Mouse (Mus musculus) spleen, adult 2 months (tissue): ENCODE results near the gene Morc2b. TPM values are rescaled to one million over a fixed set of nuclear protein-coding genes. Genes with fewer than 3 reads are reported as not detected.
"Not testable (repeated sequence)": the region's sequence is repeated elsewhere in the genome, so short reads cannot be mapped to it uniquely, and the experiment has no call there.

Experiments
- DNase-seq, 2 experiments: peaks; one replicate each; pipeline versions ENCODE4 v3.0.0 to v3.0.0-alpha.2; 2012 to 2021; ENCODE audit warnings: low spot score in 2 of 2, low read depth in 1 of 2
- H3K27ac ChIP-seq: fragments of 200-500 bp; 2 replicates; pipeline ENCODE4 v1.5.1; 2012; ENCODE audit warnings: low read length, inconsistent platforms; ENCODE audit not compliant: insufficient read depth
- H3K27me3 ChIP-seq: fragments of 200-500 bp; 2 replicates; pipeline ENCODE4 v1.6.1; 2012; ENCODE audit warnings: mild to moderate bottlenecking, moderate library complexity, low read length, inconsistent platforms; ENCODE audit not compliant: control insufficient read depth, insufficient read depth
- H3K36me3 ChIP-seq: fragments of 200-500 bp; 2 replicates; pipeline ENCODE4 v1.6.1; 2012; ENCODE audit warnings: mild to moderate bottlenecking, low read length, inconsistent platforms; ENCODE audit not compliant: control insufficient read depth, insufficient read depth
- H3K4me1 ChIP-seq: fragments of 200-500 bp; 2 replicates; pipeline ENCODE4 v1.6.1; 2011; ENCODE audit warnings: inconsistent platforms; ENCODE audit not compliant: control insufficient read depth, insufficient read depth, insufficient read length
- H3K4me3 ChIP-seq: fragments of 200-500 bp; 2 replicates; pipeline ENCODE4 v1.5.1; 2011; ENCODE audit warnings: mild to moderate bottlenecking, inconsistent platforms; ENCODE audit not compliant: insufficient read depth, insufficient read length; ENCODE audit errors: extremely low read depth
- CTCF ChIP-seq: fragments of 200-500 bp; IDR thresholded peaks from 2 replicates; pipeline ENCODE4 v1.5.1; 2011; ENCODE audit warnings: mild to moderate bottlenecking, inconsistent platforms; ENCODE audit not compliant: insufficient read depth, insufficient read length, insufficient replicate concordance; ENCODE audit errors: extremely low read depth
- POLR2A ChIP-seq: fragments of 200-500 bp; IDR thresholded peaks from 2 replicates; pipeline ENCODE4 v1.6.1; 2011; ENCODE audit warnings: low read depth, low read length, inconsistent platforms
- WGBS: fragments of 180-500 bp; shearing (Covaris S2); methylation state at CpG from one replicate; pipeline ENCODE4 v1.1.7; 2018; 5-methylcytosine and 5-hydroxymethylcytosine counted together
- polyA plus RNA-seq: library from polyadenylated mRNA; depleted of rRNA; stranded (reverse); fragments of >200 nt; gene quantifications from 2 replicates; pipeline ENCODE4 v1.2.3, GENCODE M21; 2012; rRNA removed

Gene Morc2b
- polyA plus RNA-seq = not detected in 2 replicates

- Histone ChIP-seq H3K27ac (no peak within 1 kb of the TSS), H3K4me1 (no peaks in the 10 kb centered on the region), H3K27me3 (no peaks in the 10 kb centered on the region), H3K4me3 (no peak within 1 kb of the TSS), H3K36me3 (no peaks in the 10 kb centered on the region)
- DNase-seq = no peak
- TF ChIP-seq POLR2A = no peak
- TF ChIP-seq CTCF = no peak
- WGBS = 73% methylated on average over 18 of the region's 18 CpGs
Observed at GRCm38 (mm10) chr17:33139261-33139820, at the start of gene Morc2b. TSS of gene Morc2b (minus strand) at chr17:33139683.

GRCm38 (mm10) chr17:33168147-33168546, 28.7 kb upstream of the Morc2b start, which contains the start of gene Olfr55:
TSS of gene Olfr55 (plus strand) at chr17:33168447.
- not testable (repeated sequence) for H3K27ac ChIP-seq, H3K4me1 ChIP-seq, H3K27me3 ChIP-seq, H3K4me3 ChIP-seq, DNase-seq, H3K36me3 ChIP-seq
- WGBS = 80% methylated on average over 1 of the region's 1 CpGs

- Histone ChIP-seq H3K4me1 (no peaks in the 10 kb centered on the region), H3K36me3 (no peaks in the 10 kb centered on the region), H3K27me3 (no peaks in the 10 kb centered on the region), H3K4me3 (no peak overlapping the region), H3K27ac (no peak overlapping the region)
- no peak for TF ChIP-seq POLR2A
- TF ChIP-seq CTCF = no peak
- DNase-seq = no peak
- WGBS = 63% methylated on average over 2 of the region's 2 CpGs
Observed at GRCm38 (mm10) chr17:33126257-33126656, 13.2 kb downstream of the Morc2b start.

GRCm38 (mm10) chr17:33124546-33124945, 14.9 kb downstream of the Morc2b start:
- H3K27me3 ChIP-seq = no peaks in the 10 kb centered on the region
- H3K36me3 ChIP-seq = no peaks in the 10 kb centered on the region
- no peak for DNase-seq
- H3K4me1 ChIP-seq = no peaks in the 10 kb centered on the region
- no peak overlapping the region for H3K4me3 ChIP-seq
- no peak overlapping the region for H3K27ac ChIP-seq
- no peak for TF ChIP-seq CTCF
- no peak for TF ChIP-seq POLR2A

- Histone ChIP-seq H3K4me3 (no peak overlapping the region), H3K27ac (no peak overlapping the region), H3K36me3 (no peaks in the 10 kb centered on the region), H3K4me1 (0 out of 2 replicates have a peak, but pooled peaks cover 2% of the 10 kb centered on the region), H3K27me3 (no peaks in the 10 kb centered on the region)
- WGBS = 72% methylated on average over 2 of the region's 2 CpGs
- no peak for TF ChIP-seq CTCF
- no peak for TF ChIP-seq POLR2A
- DNase-seq = no peak
Observed at GRCm38 (mm10) chr17:33097396-33097795, 42.1 kb downstream of the Morc2b start.

- WGBS = 5% methylated on average over 31 of the region's 31 CpGs
- TF ChIP-seq POLR2A (no peak), CTCF (no peak)
- peak overlapping the region; percentile 73 for H3K27ac ChIP-seq
Observed at GRCm38 (mm10) chr17:33092391-33093193, 46.9 kb downstream of the Morc2b start.

GRCm38 (mm10) chr17:33091630-33092029, 47.9 kb downstream of the Morc2b start:
- WGBS = 94% methylated on average over 1 of the region's 1 CpGs
- Histone ChIP-seq H3K36me3 (no peaks in the 10 kb centered on the region), H3K27me3 (no peaks in the 10 kb centered on the region), H3K4me3 (no peak overlapping the region), H3K4me1 (0 out of 2 replicates have a peak, but pooled peaks cover 2% of the 10 kb centered on the region), H3K27ac (no peak overlapping the region)
- TF ChIP-seq CTCF = no peak
- TF ChIP-seq POLR2A = no peak
- no peak for DNase-seq

More at GRCm38 (mm10) chr17:33092391-33093193, 46.9 kb downstream of the Morc2b start:
- H3K27me3 ChIP-seq = no peaks in the 10 kb centered on the region
- peak; percentile 14 to 61 for DNase-seq
- H3K36me3 ChIP-seq = no peaks in the 10 kb centered on the region
- 0 out of 2 replicates have a peak, but pooled peaks cover 2% of the 10 kb centered on the region for H3K4me1 ChIP-seq
- H3K4me3 ChIP-seq = peak overlapping the region; percentile 92
